Mouse (Mus musculus) olfactory bulb, adult 2 months (tissue): ENCODE results near the gene Iqgap2.

ENCODE experiments used
- CTCF ChIP-seq: fragments of 200-500 bp; IDR thresholded peaks from 2 replicates; pipeline ENCODE4 v1.5.1; 2012; ENCODE audit warnings: low read depth, mild to moderate bottlenecking, low read length, moderate library complexity; ENCODE audit not compliant: insufficient read depth
- POLR2A ChIP-seq: fragments of 200-500 bp; IDR thresholded peaks from 2 replicates; pipeline ENCODE4 v1.6.1; 2012; ENCODE audit warnings: mild to moderate bottlenecking, low read depth, low read length, moderate library complexity; ENCODE audit not compliant: insufficient read depth

GRCm38 (mm10) chr13:95849501-95850007 is 42.2 kb downstream of the Iqgap2 start:
- no peak for TF ChIP-seq CTCF
- no peak for TF ChIP-seq POLR2A
